Mouse (Mus musculus) hindbrain, embryonic 16.5 days (tissue): Measurements from ENCODE around the gene Fcrls. TPM values are rescaled to one million over a fixed set of nuclear protein-coding genes. Genes with fewer than 3 reads are reported as not detected.
A peak's percentile ranks its signal among the peaks of the same experiment; 100 is the strongest.

ENCODE experiments used
- ATAC-seq: fragments of 200-750 bp; cut with Nextera tagmentation; 2 replicates; pipeline ENCODE4 v1.8.0; 2017; ENCODE audit warnings: moderate TSS enrichment, moderate library complexity
- H3K27ac ChIP-seq: fragments of 300-500 bp; sonication (generic); 2 replicates; pipeline ENCODE4 v1.5.1; 2014; ENCODE audit warnings: low read depth, mild to moderate bottlenecking, control low read depth, low read length, moderate library complexity
- H3K27me3 ChIP-seq: fragments of 300-500 bp; sonication (generic); replicated peaks from 2 replicates; pipeline ENCODE4 v1.6.1; 2014; ENCODE audit warnings: low read length; ENCODE audit not compliant: control insufficient read depth, insufficient read depth
- H3K36me3 ChIP-seq: fragments of 300-500 bp; sonication (generic); 2 replicates; pipeline ENCODE4 v1.6.1; 2014; ENCODE audit warnings: mild to moderate bottlenecking, low read length, moderate library complexity, mixed read lengths; ENCODE audit not compliant: control insufficient read depth, insufficient read depth
- H3K4me1 ChIP-seq: fragments of 300-500 bp; sonication (generic); 2 replicates; pipeline ENCODE4 v1.6.1; 2014; ENCODE audit warnings: low read depth, low read length; ENCODE audit not compliant: control insufficient read depth, insufficient read depth
- H3K4me2 ChIP-seq: fragments of 300-500 bp; sonication (generic); 2 replicates; pipeline ENCODE4 v1.6.1; 2014; ENCODE audit warnings: mild to moderate bottlenecking, low read length, control low read depth, moderate library complexity
- H3K4me3 ChIP-seq: fragments of 300-500 bp; sonication (generic); 2 replicates; pipeline ENCODE4 v1.5.1; 2014; ENCODE audit warnings: mild to moderate bottlenecking, low read length, control low read depth, moderate library complexity
- H3K9ac ChIP-seq: fragments of 300-500 bp; sonication (generic); 2 replicates; pipeline ENCODE4 v1.6.1; 2014; ENCODE audit warnings: low read depth, mild to moderate bottlenecking, control low read depth, low read length, moderate library complexity
- H3K9me3 ChIP-seq: fragments of 300-500 bp; sonication (generic); 2 replicates; pipeline ENCODE4 v1.6.1; 2014; ENCODE audit warnings: mild to moderate bottlenecking, low read length, moderate library complexity; ENCODE audit not compliant: control insufficient read depth
- WGBS: fragments of 180-500 bp; shearing (Covaris S2); extraction: QIAGEN DNeasy Blood & Tissue Kit; methylation state at CpG from one replicate; pipeline ENCODE4 v1.1.7; 2014; 5-methylcytosine and 5-hydroxymethylcytosine counted together
- polyA plus RNA-seq: library from polyadenylated mRNA; unstranded; fragments of >200 nt; fragmentation: Nextera tagmentation; extraction: Ambion mirVana; gene quantifications from 2 replicates; pipeline ENCODE4 v1.2.1, GENCODE M21; 2015

The Fcrls gene
- polyA plus RNA-seq: 15.5 and 15.9 TPM in 2 replicates

GRCm38 (mm10) chr3:87263436-87263835, at the start of gene Fcrls:
Gene Fcrls (minus strand): TSS chr3:87263738.
- H3K9ac ChIP-seq: no peak within 1 kb of the TSS
- H3K4me3 ChIP-seq: no peak within 1 kb of the TSS
- no peaks in the 10 kb centered on the region for H3K36me3 ChIP-seq
- no peak within 1 kb of the TSS for H3K27ac ChIP-seq
- 89% methylated on average over 7 of the region's 7 CpGs for WGBS
- H3K9me3 ChIP-seq: no peaks in the 10 kb centered on the region
- H3K4me2 ChIP-seq: no peak within 1 kb of the TSS
- no peaks in the 10 kb centered on the region for H3K27me3 ChIP-seq
- H3K4me1 ChIP-seq: no peaks in the 10 kb centered on the region
- no peak for ATAC-seq

GRCm38 (mm10) chr3:87309922-87310321, 46.4 kb upstream of the Fcrls start:
- Histone ChIP-seq H3K36me3 (no peaks in the 10 kb centered on the region), H3K27ac (no peak overlapping the region), H3K4me3 (no peak overlapping the region), H3K9ac (no peak overlapping the region), H3K27me3 (no peaks in the 10 kb centered on the region), H3K4me2 (no peak overlapping the region), H3K4me1 (no peaks in the 10 kb centered on the region), H3K9me3 (no peaks in the 10 kb centered on the region)
- no peak for ATAC-seq
- WGBS: 81% methylated on average over 2 of the region's 2 CpGs

GRCm38 (mm10) chr3:87299901-87300300, 36.4 kb upstream of the Fcrls start:
- Histone ChIP-seq H3K9me3 (no peaks in the 10 kb centered on the region), H3K4me2 (no peak overlapping the region), H3K36me3 (no peaks in the 10 kb centered on the region), H3K9ac (no peak overlapping the region), H3K4me1 (no peaks in the 10 kb centered on the region), H3K27me3 (no peaks in the 10 kb centered on the region), H3K4me3 (no peak overlapping the region), H3K27ac (no peak overlapping the region)
- ATAC-seq: no peak
- WGBS: 79% methylated on average over 5 of the region's 5 CpGs

- Histone ChIP-seq H3K27me3 (no peaks in the 10 kb centered on the region), H3K9ac (no peak overlapping the region), H3K27ac (no peak overlapping the region), H3K9me3 (no peaks in the 10 kb centered on the region), H3K4me3 (no peak overlapping the region), H3K4me2 (no peak overlapping the region), H3K36me3 (no peaks in the 10 kb centered on the region), H3K4me1 (no peaks in the 10 kb centered on the region)
- ATAC-seq: no peak
- WGBS: 74% methylated on average over 2 of the region's 2 CpGs
Measured at GRCm38 (mm10) chr3:87274372-87274771, 10.8 kb upstream of the Fcrls start.

GRCm38 (mm10) chr3:87266581-87266980, 3.0 kb upstream of the Fcrls start:
- WGBS: 76% methylated on average over 5 of the region's 5 CpGs
- no peaks in the 10 kb centered on the region for H3K36me3 ChIP-seq
- H3K9ac ChIP-seq: no peak overlapping the region
- no peak for ATAC-seq
- no peak overlapping the region for H3K4me2 ChIP-seq
- H3K4me1 ChIP-seq: no peaks in the 10 kb centered on the region
- H3K4me3 ChIP-seq: no peak overlapping the region
- H3K27ac ChIP-seq: no peak overlapping the region
- H3K27me3 ChIP-seq: no peaks in the 10 kb centered on the region
- no peaks in the 10 kb centered on the region for H3K9me3 ChIP-seq

GRCm38 (mm10) chr3:87255239-87255638, 8.3 kb downstream of the Fcrls start:
- Histone ChIP-seq H3K4me2 (no peak overlapping the region), H3K27ac (no peak overlapping the region), H3K36me3 (no peaks in the 10 kb centered on the region), H3K9me3 (no peaks in the 10 kb centered on the region), H3K4me3 (no peak overlapping the region), H3K9ac (no peak overlapping the region), H3K4me1 (no peaks in the 10 kb centered on the region), H3K27me3 (no peaks in the 10 kb centered on the region)
- 79% methylated on average over 10 of the region's 10 CpGs for WGBS
- ATAC-seq: no peak

- no peak overlapping the region for H3K4me2 ChIP-seq
- H3K9ac ChIP-seq: no peak overlapping the region
- 84% methylated on average over 6 of the region's 6 CpGs for WGBS
- H3K4me3 ChIP-seq: no peak overlapping the region
- no peaks in the 10 kb centered on the region for H3K4me1 ChIP-seq
- H3K27me3 ChIP-seq: no peaks in the 10 kb centered on the region
- ATAC-seq: no peak
- H3K27ac ChIP-seq: no peak overlapping the region
- no peaks in the 10 kb centered on the region for H3K36me3 ChIP-seq
- no peaks in the 10 kb centered on the region for H3K9me3 ChIP-seq
Measured at GRCm38 (mm10) chr3:87249571-87249970, 14.0 kb downstream of the Fcrls start.

GRCm38 (mm10) chr3:87247292-87247691, 16.2 kb downstream of the Fcrls start:
- ATAC-seq: no peak
- Histone ChIP-seq H3K9me3 (no peaks in the 10 kb centered on the region), H3K4me2 (no peak overlapping the region), H3K9ac (no peak overlapping the region), H3K36me3 (no peaks in the 10 kb centered on the region), H3K4me3 (no peak overlapping the region), H3K4me1 (no peaks in the 10 kb centered on the region), H3K27me3 (no peaks in the 10 kb centered on the region), H3K27ac (no peak overlapping the region)
- WGBS: 76% methylated on average over 3 of the region's 3 CpGs

GRCm38 (mm10) chr3:87243654-87244053, 19.9 kb downstream of the Fcrls start:
- 2% methylated on average over 2 of the region's 2 CpGs for WGBS
- no peak overlapping the region for H3K27ac ChIP-seq
- H3K9me3 ChIP-seq: no peaks in the 10 kb centered on the region
- H3K4me2 ChIP-seq: no peak overlapping the region
- H3K36me3 ChIP-seq: no peaks in the 10 kb centered on the region
- H3K27me3 ChIP-seq: no peaks in the 10 kb centered on the region
- no peak overlapping the region for H3K9ac ChIP-seq
- H3K4me3 ChIP-seq: no peak overlapping the region
- ATAC-seq: peak; percentile 72; the same call in 1 of the 2 replicates
- no peaks in the 10 kb centered on the region for H3K4me1 ChIP-seq

GRCm38 (mm10) chr3:87240909-87241308, 22.6 kb downstream of the Fcrls start:
- ATAC-seq: no peak
- Histone ChIP-seq H3K27me3 (no peaks in the 10 kb centered on the region), H3K27ac (no peak overlapping the region), H3K36me3 (no peaks in the 10 kb centered on the region), H3K9ac (no peak overlapping the region), H3K9me3 (no peaks in the 10 kb centered on the region), H3K4me3 (no peak overlapping the region), H3K4me1 (no peaks in the 10 kb centered on the region), H3K4me2 (no peak overlapping the region)
- 72% methylated on average over 4 of the region's 4 CpGs for WGBS
